Mouse (Mus musculus) monocyte, adult 5-6 weeks (primary cell): ENCODE measurements around the gene Depdc1b. TPM values are rescaled to one million over a fixed set of nuclear protein-coding genes. Genes with fewer than 3 reads are reported as not detected.

ENCODE experiments used
- ATAC-seq: fragments of 153-309, 156-312 bp; replicated peaks from 2 replicates; pipeline ENCODE4 v1.8.0; 2017; ENCODE audit warnings: mild to moderate bottlenecking; ENCODE audit not compliant: low TSS enrichment, insufficient number of reproducible peaks, severe bottlenecking, poor library complexity, low FRiP score
- total RNA-seq: library from RNA; stranded (forward); fragments of 200-1000, 200-491, 200-594 nt; gene quantifications from 3 replicates; pipeline ENCODE4 v1.2.3, GENCODE M21; 2017

Depdc1b gene
- total RNA-seq, 1 experiment from 2014 or later = 8.3 TPM

GRCm38 (mm10) chr13:108303841-108304240 lies 12.3 kb upstream of the Depdc1b start:
- ATAC-seq = no peak

GRCm38 (mm10) chr13:108304680-108305079 lies 11.5 kb upstream of the Depdc1b start:
- ATAC-seq = no peak

GRCm38 (mm10) chr13:108316487-108316903 lies 363 bp downstream of the Depdc1b start:
- no peak for ATAC-seq

- no peak for ATAC-seq
Observed at GRCm38 (mm10) chr13:108317414-108317813, 1.3 kb downstream of the Depdc1b start.

- ATAC-seq = no peak
Observed at GRCm38 (mm10) chr13:108319028-108319427, 2.9 kb downstream of the Depdc1b start.

- no peak for ATAC-seq
Observed at GRCm38 (mm10) chr13:108320216-108320615, 4.1 kb downstream of the Depdc1b start.

GRCm38 (mm10) chr13:108322466-108322865 lies 6.3 kb downstream of the Depdc1b start:
- ATAC-seq = no peak

- no peak for ATAC-seq
Observed at GRCm38 (mm10) chr13:108323317-108323716, 7.2 kb downstream of the Depdc1b start.

- no peak for ATAC-seq
Observed at GRCm38 (mm10) chr13:108323866-108324829, 8.0 kb downstream of the Depdc1b start.

- ATAC-seq = no peak
Observed at GRCm38 (mm10) chr13:108325871-108326270, 9.7 kb downstream of the Depdc1b start.

GRCm38 (mm10) chr13:108326351-108326750 lies 10.2 kb downstream of the Depdc1b start:
- ATAC-seq = no peak

GRCm38 (mm10) chr13:108327047-108327446 lies 10.9 kb downstream of the Depdc1b start:
- no peak for ATAC-seq

GRCm38 (mm10) chr13:108328406-108329180 lies 12.5 kb downstream of the Depdc1b start:
- no peak for ATAC-seq

GRCm38 (mm10) chr13:108329693-108330092 lies 13.6 kb downstream of the Depdc1b start:
- no peak for ATAC-seq

GRCm38 (mm10) chr13:108335257-108336003 lies 19.3 kb downstream of the Depdc1b start:
- no peak for ATAC-seq

- no peak for ATAC-seq
Observed at GRCm38 (mm10) chr13:108336192-108336591, 20.1 kb downstream of the Depdc1b start.

- ATAC-seq = no peak
Observed at GRCm38 (mm10) chr13:108337340-108337739, 21.2 kb downstream of the Depdc1b start.

- no peak for ATAC-seq
Observed at GRCm38 (mm10) chr13:108338076-108338836, 22.1 kb downstream of the Depdc1b start.
